Mouse (Mus musculus) forebrain, embryonic 13.5 days (tissue): ENCODE data around the gene Pole2. TPM values are rescaled to one million over a fixed set of nuclear protein-coding genes. Genes with fewer than 3 reads are reported as not detected.

Experiments used
- ATAC-seq: fragments of 200-750 bp; cut with Nextera tagmentation; 2 replicates; pipeline ENCODE4 v1.8.0; 2017
- H3K27ac ChIP-seq: fragments of 300-500 bp; sonication (generic); 2 replicates; pipeline ENCODE4 v1.5.1; 2015; ENCODE audit warnings: inconsistent platforms, mild to moderate bottlenecking, moderate library complexity
- H3K27me3 ChIP-seq: fragments of 300-500 bp; sonication (generic); 2 replicates; pipeline ENCODE4 v1.6.1; 2015; ENCODE audit warnings: mild to moderate bottlenecking, inconsistent platforms
- H3K36me3 ChIP-seq: fragments of 300-500 bp; sonication (generic); 2 replicates; pipeline ENCODE4 v1.6.1; 2015; ENCODE audit warnings: mild to moderate bottlenecking, inconsistent platforms; ENCODE audit not compliant: poor library complexity, severe bottlenecking
- H3K4me1 ChIP-seq: fragments of 300-500 bp; sonication (generic); 2 replicates; pipeline ENCODE4 v1.6.1; 2015; ENCODE audit warnings: inconsistent platforms
- H3K4me2 ChIP-seq: fragments of 300-500 bp; sonication (generic); 2 replicates; pipeline ENCODE4 v1.6.1; 2015; ENCODE audit warnings: inconsistent platforms, mild to moderate bottlenecking, moderate library complexity
- H3K4me3 ChIP-seq: fragments of 300-500 bp; sonication (generic); 2 replicates; pipeline ENCODE4 v1.5.1; 2015; ENCODE audit warnings: mild to moderate bottlenecking, inconsistent platforms
- H3K9ac ChIP-seq: fragments of 300-500 bp; sonication (generic); 2 replicates; pipeline ENCODE4 v1.6.1; 2015; ENCODE audit warnings: mild to moderate bottlenecking, inconsistent platforms
- H3K9me3 ChIP-seq: fragments of 300-500 bp; sonication (generic); replicated peaks from 2 replicates; pipeline ENCODE4 v1.6.1; 2016; ENCODE audit warnings: inconsistent platforms
- WGBS: fragments of 180-500 bp; shearing (Covaris S2); methylation state at CpG from one replicate; pipeline ENCODE4 v1.1.7; 2015; 5-methylcytosine and 5-hydroxymethylcytosine counted together
- polyA plus RNA-seq: library from polyadenylated mRNA; unstranded; fragments of >200 nt; fragmentation: Nextera tagmentation; extraction: Ambion mirVana; gene quantifications from 2 replicates; pipeline ENCODE4 v1.2.1, GENCODE M21; 2015

Pole2 gene
- polyA plus RNA-seq, 1 experiment from 2014 or later: 22.1 TPM

GRCm38 (mm10) chr12:69186811-69187471 is 41.1 kb downstream of the Pole2 start:
- WGBS: 70% methylated on average over 5 of the region's 5 CpGs
- H3K9ac ChIP-seq: no peak overlapping the region
- no peak for ATAC-seq
- H3K4me1 ChIP-seq: peaks cover 32% of the 10 kb centered on the region
- H3K27ac ChIP-seq: no peak overlapping the region
- H3K4me2 ChIP-seq: peak overlapping the region; percentile 5; the same call in 1 of the 2 replicates
- no peak overlapping the region for H3K4me3 ChIP-seq
- peaks cover 35% of the 10 kb centered on the region for H3K36me3 ChIP-seq
- H3K27me3 ChIP-seq: no peaks in the 10 kb centered on the region
- no peaks in the 10 kb centered on the region for H3K9me3 ChIP-seq

GRCm38 (mm10) chr12:69185371-69185770 is 42.6 kb downstream of the Pole2 start:
- no peak for ATAC-seq
- Histone ChIP-seq H3K4me2 (peak overlapping the region; percentile 98), H3K27me3 (no peaks in the 10 kb centered on the region), H3K4me3 (peak overlapping the region; percentile 89), H3K9me3 (no peaks in the 10 kb centered on the region), H3K27ac (no peak overlapping the region), H3K36me3 (peaks cover 39% of the 10 kb centered on the region), H3K9ac (peak overlapping the region; percentile 84), H3K4me1 (peaks cover 32% of the 10 kb centered on the region)
- 78% methylated on average over 7 of the region's 7 CpGs for WGBS

GRCm38 (mm10) chr12:69184342-69185295 is 43.4 kb downstream of the Pole2 start:
- peak overlapping the region; percentile 84 for H3K9ac ChIP-seq
- H3K4me2 ChIP-seq: peak overlapping the region; percentile 98
- ATAC-seq: peak; percentile 73

GRCm38 (mm10) chr12:69183583-69184308 is 44.2 kb downstream of the Pole2 start, which contains the start of the genes Rpl36al and Mgat2:
Rpl36al (minus strand) TSS chr12:69184083.
Mgat2 (plus strand) TSS chr12:69184157.
- peaks cover 25% of the 10 kb centered on the region for H3K36me3 ChIP-seq
- H3K9me3 ChIP-seq: no peaks in the 10 kb centered on the region
- H3K27me3 ChIP-seq: no peaks in the 10 kb centered on the region
- peak within 1 kb of the TSS; percentile 84 for H3K9ac ChIP-seq
- WGBS: under 1% methylated on average over 82 of the region's 84 CpGs
- peak within 1 kb of the TSS; percentile 98 for H3K4me2 ChIP-seq
- peak within 1 kb of the TSS; percentile 84 for H3K27ac ChIP-seq
- peaks cover 32% of the 10 kb centered on the region for H3K4me1 ChIP-seq
- peak; percentile 100 for ATAC-seq
- peak within 1 kb of the TSS; percentile 89 for H3K4me3 ChIP-seq

More at GRCm38 (mm10) chr12:69184342-69185295, 43.4 kb downstream of the Pole2 start:
- Histone ChIP-seq H3K27me3 (no peaks in the 10 kb centered on the region), H3K4me3 (peak overlapping the region; percentile 89), H3K27ac (peak overlapping the region; percentile 84), H3K9me3 (no peaks in the 10 kb centered on the region), H3K36me3 (peaks cover 32% of the 10 kb centered on the region), H3K4me1 (peaks cover 32% of the 10 kb centered on the region)
- 3% methylated on average over 57 of the region's 86 CpGs for WGBS

- no peak overlapping the region for H3K4me3 ChIP-seq
- H3K9ac ChIP-seq: no peak overlapping the region
- no peak for ATAC-seq
- H3K27me3 ChIP-seq: no peaks in the 10 kb centered on the region
- peaks cover 25% of the 10 kb centered on the region for H3K4me1 ChIP-seq
- H3K4me2 ChIP-seq: no peak overlapping the region
- H3K36me3 ChIP-seq: peaks cover 15% of the 10 kb centered on the region
- 87% methylated on average over 4 of the region's 4 CpGs for WGBS
- no peaks in the 10 kb centered on the region for H3K9me3 ChIP-seq
- H3K27ac ChIP-seq: no peak overlapping the region
Measured at GRCm38 (mm10) chr12:69181800-69182199, 46.2 kb downstream of the Pole2 start.

GRCm38 (mm10) chr12:69179371-69179770 is 48.6 kb downstream of the Pole2 start:
- no peak overlapping the region for H3K27ac ChIP-seq
- no peak for ATAC-seq
- no peak overlapping the region for H3K4me3 ChIP-seq
- WGBS: 74% methylated on average over 12 of the region's 12 CpGs
- no peaks in the 10 kb centered on the region for H3K27me3 ChIP-seq
- peaks cover 25% of the 10 kb centered on the region for H3K36me3 ChIP-seq
- H3K4me2 ChIP-seq: no peak overlapping the region
- no peaks in the 10 kb centered on the region for H3K9me3 ChIP-seq
- H3K4me1 ChIP-seq: peaks cover 9% of the 10 kb centered on the region
- H3K9ac ChIP-seq: no peak overlapping the region

- Histone ChIP-seq H3K4me1 (0 out of 2 replicates have a peak, but pooled peaks cover 3% of the 10 kb centered on the region), H3K4me2 (no peak overlapping the region), H3K9me3 (no peaks in the 10 kb centered on the region), H3K9ac (no peak overlapping the region), H3K27ac (no peak overlapping the region), H3K4me3 (no peak overlapping the region), H3K27me3 (no peaks in the 10 kb centered on the region), H3K36me3 (peaks cover 29% of the 10 kb centered on the region)
- WGBS: 77% methylated on average over 3 of the region's 3 CpGs
- ATAC-seq: no peak
Measured at GRCm38 (mm10) chr12:69177526-69177925, 50.5 kb downstream of the Pole2 start.

- H3K4me3 ChIP-seq: no peak overlapping the region
- 96% methylated on average over 3 of the region's 3 CpGs for WGBS
- no peaks in the 10 kb centered on the region for H3K9me3 ChIP-seq
- H3K9ac ChIP-seq: no peak overlapping the region
- peaks cover 19% of the 10 kb centered on the region; the same call in 1 of the 2 replicates for H3K36me3 ChIP-seq
- no peak overlapping the region for H3K27ac ChIP-seq
- H3K4me2 ChIP-seq: no peak overlapping the region
- no peaks in the 10 kb centered on the region for H3K4me1 ChIP-seq
- no peak for ATAC-seq
- H3K27me3 ChIP-seq: no peaks in the 10 kb centered on the region
Measured at GRCm38 (mm10) chr12:69175975-69176374, 52.0 kb downstream of the Pole2 start.

GRCm38 (mm10) chr12:69171307-69171706 is 56.7 kb downstream of the Pole2 start:
- H3K36me3 ChIP-seq: peaks cover 13% of the 10 kb centered on the region; the same call in 1 of the 2 replicates
- WGBS: 92% methylated on average over 2 of the region's 2 CpGs
- ATAC-seq: no peak

GRCm38 (mm10) chr12:69168461-69169106 is 59.4 kb downstream of the Pole2 start, which contains the start of gene Lrr1:
Lrr1 (plus strand) TSS chr12:69168814.
- H3K9me3 ChIP-seq: no peaks in the 10 kb centered on the region
- peaks cover 15% of the 10 kb centered on the region for H3K4me1 ChIP-seq
- peak within 1 kb of the TSS; percentile 73 for H3K4me2 ChIP-seq
- peak within 1 kb of the TSS; percentile 67 for H3K4me3 ChIP-seq
- peak within 1 kb of the TSS; percentile 70 for H3K9ac ChIP-seq
- WGBS: under 1% methylated on average over 40 of the region's 40 CpGs
- peaks cover 7% of the 10 kb centered on the region; the same call in 1 of the 2 replicates for H3K36me3 ChIP-seq
- peak; percentile 95 for ATAC-seq
- no peaks in the 10 kb centered on the region for H3K27me3 ChIP-seq
- H3K27ac ChIP-seq: peak within 1 kb of the TSS; percentile 48

More at GRCm38 (mm10) chr12:69171307-69171706, 56.7 kb downstream of the Pole2 start:
- H3K4me3 ChIP-seq: no peak overlapping the region
- H3K27me3 ChIP-seq: no peaks in the 10 kb centered on the region
- H3K9me3 ChIP-seq: no peaks in the 10 kb centered on the region
- no peak overlapping the region for H3K9ac ChIP-seq
- H3K27ac ChIP-seq: no peak overlapping the region
- H3K4me1 ChIP-seq: peaks cover 15% of the 10 kb centered on the region
- H3K4me2 ChIP-seq: no peak overlapping the region
